Mouse (Mus musculus): ENCODE results near the gene Dnajc12.
"Not testable (repeated sequence)": the region's sequence is repeated elsewhere in the genome, so short reads cannot be mapped to it uniquely, and the experiment has no call there.

The Dnajc12 gene

GRCm38 (mm10) chr10:63382372-63383279, at the start of gene Dnajc12:
Dnajc12 (plus strand) TSS chr10:63382443.
- peak; percentile 53 to 71 for DNase-seq (ENCODE audit: low spot score in 2 of 2)

- no peak for DNase-seq (ENCODE audit: low spot score in 2 of 2)
Measured at GRCm38 (mm10) chr10:63336901-63337300, 45.3 kb upstream of the Dnajc12 start.

- no peak for DNase-seq (ENCODE audit: low spot score in 2 of 2)
Measured at GRCm38 (mm10) chr10:63337326-63337725, 44.9 kb upstream of the Dnajc12 start.

- DNase-seq (ENCODE audit: low spot score in 2 of 2): peak; percentile 42 to 45
Measured at GRCm38 (mm10) chr10:63337951-63338836, 44.0 kb upstream of the Dnajc12 start.

GRCm38 (mm10) chr10:63338914-63339643, 43.2 kb upstream of the Dnajc12 start:
- DNase-seq (ENCODE audit: low spot score in 2 of 2): peak; percentile 79 to 90

GRCm38 (mm10) chr10:63341351-63341750, 40.9 kb upstream of the Dnajc12 start:
- no peak for DNase-seq (ENCODE audit: low spot score in 2 of 2)

- DNase-seq (ENCODE audit: low spot score in 2 of 2): no peak
Measured at GRCm38 (mm10) chr10:63344751-63345150, 37.5 kb upstream of the Dnajc12 start.

- no peak for DNase-seq (ENCODE audit: low spot score in 2 of 2)
Measured at GRCm38 (mm10) chr10:63348291-63348690, 34.0 kb upstream of the Dnajc12 start.

GRCm38 (mm10) chr10:63350666-63351065, 31.6 kb upstream of the Dnajc12 start:
- no peak for DNase-seq (ENCODE audit: low spot score in 2 of 2)

GRCm38 (mm10) chr10:63351099-63351498, 31.1 kb upstream of the Dnajc12 start:
- DNase-seq (ENCODE audit: low spot score in 2 of 2): not testable (repeated sequence)

GRCm38 (mm10) chr10:63352111-63352510, 30.1 kb upstream of the Dnajc12 start:
- DNase-seq (ENCODE audit: low spot score in 2 of 2): no peak

GRCm38 (mm10) chr10:63360502-63360901, 21.7 kb upstream of the Dnajc12 start:
- DNase-seq (ENCODE audit: low spot score in 2 of 2): no peak

- DNase-seq (ENCODE audit: low spot score in 2 of 2): no peak
Measured at GRCm38 (mm10) chr10:63365918-63366455, 16.3 kb upstream of the Dnajc12 start.

GRCm38 (mm10) chr10:63367386-63367785, 14.9 kb upstream of the Dnajc12 start:
- no peak for DNase-seq (ENCODE audit: low spot score in 2 of 2)

GRCm38 (mm10) chr10:63368041-63368440, 14.2 kb upstream of the Dnajc12 start:
- DNase-seq (ENCODE audit: low spot score in 2 of 2): no peak

GRCm38 (mm10) chr10:63376303-63376702, 5.9 kb upstream of the Dnajc12 start:
- no peak for DNase-seq (ENCODE audit: low spot score in 2 of 2)

- peak; percentile 10 to 11 for DNase-seq (ENCODE audit: low spot score in 2 of 2)
Measured at GRCm38 (mm10) chr10:63377468-63377867, 4.8 kb upstream of the Dnajc12 start.

GRCm38 (mm10) chr10:63378948-63379680, 3.1 kb upstream of the Dnajc12 start:
- DNase-seq (ENCODE audit: low spot score in 2 of 2): no peak

- DNase-seq (ENCODE audit: low spot score in 2 of 2): peak in 1 of 2 experiments; percentile 7
Measured at GRCm38 (mm10) chr10:63381498-63382280, 554 bp upstream of the Dnajc12 start, which contains the start of gene Sirt1. Sirt1 (minus strand) TSS chr10:63381704.

GRCm38 (mm10) chr10:63385897-63386296, 3.7 kb downstream of the Dnajc12 start:
- DNase-seq (ENCODE audit: low spot score in 2 of 2): not testable (repeated sequence)

Data from urinary bladder, adult 18-20 months (tissue).